Mouse (Mus musculus) heart, embryonic 12.5 days (tissue): Measurements from ENCODE around the gene Bnip1. TPM values are rescaled to one million over a fixed set of nuclear protein-coding genes. Genes with fewer than 3 reads are reported as not detected.

ENCODE experiments used
- ATAC-seq: fragments of 200-750 bp; cut with Nextera tagmentation; 2 replicates; pipeline ENCODE4 v1.8.0; 2017; ENCODE audit warnings: moderate TSS enrichment, moderate library complexity; ENCODE audit not compliant: insufficient number of reproducible peaks, low FRiP score
- H3K27ac ChIP-seq: fragments of 300-500 bp; sonication (generic); 2 replicates; pipeline ENCODE4 v1.5.1; 2016; ENCODE audit warnings: mild to moderate bottlenecking, moderate library complexity; ENCODE audit not compliant: poor library complexity, severe bottlenecking
- H3K27me3 ChIP-seq: fragments of 300-500 bp; sonication (generic); replicated peaks from 2 replicates; pipeline ENCODE4 v1.6.1; 2016; ENCODE audit warnings: mild to moderate bottlenecking, moderate library complexity
- H3K36me3 ChIP-seq: fragments of 300-500 bp; sonication (generic); 2 replicates; pipeline ENCODE4 v1.6.1; 2016; ENCODE audit warnings: mild to moderate bottlenecking, moderate library complexity
- H3K4me1 ChIP-seq: fragments of 300-500 bp; sonication (generic); replicated peaks from 2 replicates; pipeline ENCODE4 v1.6.1; 2016; ENCODE audit warnings: mild to moderate bottlenecking
- H3K4me2 ChIP-seq: fragments of 300-500 bp; sonication (generic); 2 replicates; pipeline ENCODE4 v1.6.1; 2016; ENCODE audit warnings: mild to moderate bottlenecking, moderate library complexity
- H3K4me3 ChIP-seq: fragments of 300-500 bp; sonication (generic); 2 replicates; pipeline ENCODE4 v1.5.1; 2016; ENCODE audit warnings: mild to moderate bottlenecking
- H3K9ac ChIP-seq: fragments of 300-500 bp; sonication (generic); 2 replicates; pipeline ENCODE4 v1.6.1; 2016; ENCODE audit warnings: mild to moderate bottlenecking, moderate library complexity
- H3K9me3 ChIP-seq: fragments of 300-500 bp; sonication (generic); replicated peaks from 2 replicates; pipeline ENCODE4 v1.6.1; 2016; ENCODE audit warnings: mild to moderate bottlenecking, moderate library complexity
- WGBS: fragments of 180-500 bp; shearing (Covaris S2); methylation state at CpG from one replicate; pipeline ENCODE4 v1.1.7; 2016; 5-methylcytosine and 5-hydroxymethylcytosine counted together
- polyA plus RNA-seq: library from polyadenylated mRNA; unstranded; fragments of >200 nt; fragmentation: Nextera tagmentation; extraction: Ambion mirVana; gene quantifications from 2 replicates; pipeline ENCODE4 v1.2.1, GENCODE M21; 2016

The Bnip1 gene
- polyA plus RNA-seq, 1 experiment from 2014 or later = 51.1 TPM

- Histone ChIP-seq H3K9me3 (no peaks in the 10 kb centered on the region), H3K36me3 (peaks cover 25% of the 10 kb centered on the region), H3K27me3 (peaks cover 70% of the 10 kb centered on the region), H3K4me3 (peak overlapping the region; percentile 77), H3K9ac (peak overlapping the region; percentile 95), H3K27ac (peak overlapping the region; percentile 97), H3K4me1 (peaks cover 14% of the 10 kb centered on the region; the same call in 1 of the 2 replicates), H3K4me2 (peak overlapping the region; percentile 82)
- 2% methylated on average over 48 of the region's 48 CpGs for WGBS
- ATAC-seq = peak; percentile 84
Observed at GRCm38 (mm10) chr17:26840922-26841731, 60.3 kb downstream of the Bnip1 start.

GRCm38 (mm10) chr17:26841981-26842380, 61.1 kb downstream of the Bnip1 start:
- Histone ChIP-seq H3K27me3 (peaks cover 64% of the 10 kb centered on the region), H3K36me3 (peaks cover 25% of the 10 kb centered on the region), H3K9ac (peak overlapping the region; percentile 95), H3K4me3 (peak overlapping the region; percentile 77), H3K27ac (peak overlapping the region; percentile 93), H3K4me2 (peak overlapping the region; percentile 82), H3K9me3 (no peaks in the 10 kb centered on the region), H3K4me1 (peaks cover 12% of the 10 kb centered on the region; the same call in 1 of the 2 replicates)
- ATAC-seq = no peak
- 9% methylated on average over 5 of the region's 5 CpGs for whole genome bisulfite sequencing

Other genes with a start within 250 kb of the Bnip1 start
- 115 and 121 TPM in 2 replicates for gene Ergic1, start 219.6 kb upstream of the Bnip1 start, polyA plus RNA-seq
- 36.2 and 38.7 TPM in 2 replicates for gene Dusp1, start 218.9 kb upstream of the Bnip1 start, polyA plus RNA-seq
- 176 and 193 TPM in 2 replicates for gene Atp6v0e, start 117.8 kb upstream of the Bnip1 start, polyA plus RNA-seq
- gene Crebrf, start 65.4 kb upstream of the Bnip1 start, polyA plus RNA-seq = 5.4 and 7.0 TPM in 2 replicates
- 200 and 212 TPM in 2 replicates for gene Nkx2-5, start 63.9 kb downstream of the Bnip1 start, polyA plus RNA-seq
- gene Kifc5b, start 136.0 kb downstream of the Bnip1 start, polyA plus RNA-seq = 5.2 and 5.7 TPM in 2 replicates
- 9.0 and 9.4 TPM in 2 replicates for gene Phf1, start 152.0 kb downstream of the Bnip1 start, polyA plus RNA-seq
- gene Cuta, start 158.5 kb downstream of the Bnip1 start, polyA plus RNA-seq = 148 and 155 TPM in 2 replicates
- 1.2 and 2.2 TPM in 2 replicates for gene Syngap1, start 160.2 kb downstream of the Bnip1 start, polyA plus RNA-seq
- gene Zbtb9, start 192.1 kb downstream of the Bnip1 start, polyA plus RNA-seq = 10.3 and 10.7 TPM in 2 replicates
- 4.3 and 5.8 TPM in 2 replicates for gene Bak1, start 247.9 kb downstream of the Bnip1 start, polyA plus RNA-seq